Mouse (Mus musculus) CH12.LX (cell line): ENCODE measurements around the gene Ankrd60.

Experiments
- BHLHE40 ChIP-seq: IDR thresholded peaks from 2 replicates; pipeline ENCODE4 v1.6.1; 2011; ENCODE audit warnings: mild to moderate bottlenecking, low read depth, low read length, improper control_type of control experiment
- CTCF ChIP-seq, 2 experiments: IDR thresholded peaks in 1 of 2; conservative IDR thresholded peaks in 1 of 2; 2 replicates each; pipeline ENCODE4 v1.5.1; 2011 to 2012; ENCODE audit warnings: low read depth in 2 of 2, low read length in 2 of 2, improper control_type of control experiment in 1 of 2, inconsistent platforms in 1 of 2, mild to moderate bottlenecking in 1 of 2, moderate library complexity in 1 of 2
- EP300 ChIP-seq: IDR thresholded peaks from 2 replicates; pipeline ENCODE4 v1.6.1; 2011; ENCODE audit warnings: low read length, improper control_type of control experiment
- ETS1 ChIP-seq: conservative IDR thresholded peaks from 2 replicates; pipeline ENCODE4 v1.6.1; 2012; ENCODE audit warnings: low read depth, mild to moderate bottlenecking, inconsistent platforms, low read length, improper control_type of control experiment, moderate library complexity
- IRF4 ChIP-seq: IDR thresholded peaks from 2 replicates; pipeline ENCODE4 v1.6.1; 2014; ENCODE audit warnings: low read depth, mild to moderate bottlenecking, inconsistent platforms, low read length, improper control_type of control experiment
- JUN ChIP-seq: IDR thresholded peaks from 2 replicates; pipeline ENCODE4 v1.6.1; 2011; ENCODE audit warnings: low read depth, mild to moderate bottlenecking, low read length, improper control_type of control experiment, moderate library complexity; ENCODE audit not compliant: insufficient read depth
- MEF2A ChIP-seq: IDR thresholded peaks from 2 replicates; pipeline ENCODE4 v1.6.1; 2014; ENCODE audit warnings: low read depth, mild to moderate bottlenecking, inconsistent platforms, low read length, improper control_type of control experiment, borderline replicate concordance
- POLR2A ChIP-seq: IDR thresholded peaks from 2 replicates; pipeline ENCODE4 v1.6.1; 2011; ENCODE audit warnings: low read depth, mild to moderate bottlenecking, improper control_type of control experiment, low read length
- SMC3 ChIP-seq: IDR thresholded peaks from 2 replicates; pipeline ENCODE4 v1.6.1; 2011; ENCODE audit warnings: low read depth, low read length, improper control_type of control experiment
- TBP ChIP-seq: conservative IDR thresholded peaks from 2 replicates; pipeline ENCODE4 v1.6.1; 2011; ENCODE audit warnings: low read depth, low read length, improper control_type of control experiment
- TCF12 ChIP-seq: IDR thresholded peaks from 2 replicates; pipeline ENCODE4 v1.6.1; 2014; ENCODE audit warnings: low read depth, mild to moderate bottlenecking, inconsistent platforms, low read length, improper control_type of control experiment
- ZC3H11A ChIP-seq: IDR thresholded peaks from 2 replicates; pipeline ENCODE4 v1.6.1; 2012; ENCODE audit warnings: low read depth, mild to moderate bottlenecking, inconsistent platforms, low read length, improper control_type of control experiment
- ZKSCAN1 ChIP-seq: IDR thresholded peaks from 2 replicates; pipeline ENCODE4 v1.6.1; 2012; ENCODE audit warnings: low read depth, inconsistent platforms, low read length, improper control_type of control experiment, borderline replicate concordance

DNA sequence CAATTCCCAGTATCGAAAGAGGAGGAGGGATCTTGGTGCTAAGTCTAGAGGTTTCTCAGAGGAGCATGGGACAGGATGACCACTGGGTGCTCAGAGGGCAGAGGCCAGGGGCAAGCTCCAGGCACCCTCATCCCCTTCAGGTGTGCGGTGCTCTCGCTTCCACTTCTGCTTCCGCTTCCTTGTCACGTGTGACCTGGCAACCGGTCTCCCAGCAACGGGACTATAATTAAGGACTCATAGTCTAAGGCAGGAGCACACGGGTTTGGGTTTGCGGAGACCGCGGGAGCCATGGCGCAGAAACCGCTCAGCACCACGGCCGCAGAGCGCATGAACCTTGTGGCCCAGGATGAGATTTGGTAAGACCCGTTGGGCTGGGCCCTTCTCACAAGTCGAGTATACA, 55.8 kb downstream of the Ankrd60 start, which contains the start of gene 1700021F07Rik:
- no peak for TF ChIP-seq EP300
- no peak for TF ChIP-seq TCF12
- TF ChIP-seq CTCF (conservative IDR thresholded peaks at IDR 0.05 in 1 of 2, IDR thresholded peaks at IDR 0.05 in 1 of 2; ENCODE audit: low read depth in 2 of 2, low read length in 2 of 2) = no peak
- TF ChIP-seq POLR2A = no peak
- no peak for TF ChIP-seq JUN
- TF ChIP-seq BHLHE40 = no peak
- no peak for TF ChIP-seq MEF2A
- no peak for TF ChIP-seq ZC3H11A
- no peak for TF ChIP-seq IRF4
- no peak for TF ChIP-seq ETS1
- TF ChIP-seq SMC3 = no peak
- TF ChIP-seq TBP = no peak
- no peak for TF ChIP-seq ZKSCAN1
